Mouse (Mus musculus) limb, embryonic 15.5 days (tissue): Measurements from ENCODE around the gene Rnd2. TPM values are rescaled to one million over a fixed set of nuclear protein-coding genes. Genes with fewer than 3 reads are reported as not detected.

ENCODE experiments used
- ATAC-seq: fragments of 200-750 bp; cut with Nextera tagmentation; 2 replicates; pipeline ENCODE4 v1.8.0; 2017; ENCODE audit warnings: low read depth, moderate TSS enrichment; ENCODE audit not compliant: insufficient number of reproducible peaks, low FRiP score, low TSS enrichment
- H3K27ac ChIP-seq: fragments of 300-500 bp; sonication (generic); 2 replicates; pipeline ENCODE4 v1.5.1; 2015; ENCODE audit warnings: moderate library complexity, mild to moderate bottlenecking, inconsistent platforms
- H3K27me3 ChIP-seq: fragments of 300-500 bp; sonication (generic); 2 replicates; pipeline ENCODE4 v1.6.1; 2015; ENCODE audit warnings: inconsistent platforms
- H3K36me3 ChIP-seq: fragments of 300-500 bp; sonication (generic); 2 replicates; pipeline ENCODE4 v1.6.1; 2015; ENCODE audit warnings: inconsistent platforms
- H3K4me1 ChIP-seq: fragments of 300-500 bp; sonication (generic); 2 replicates; pipeline ENCODE4 v1.6.1; 2015; ENCODE audit warnings: inconsistent platforms
- H3K4me2 ChIP-seq: fragments of 300-500 bp; sonication (generic); 2 replicates; pipeline ENCODE4 v1.6.1; 2015; ENCODE audit warnings: mild to moderate bottlenecking, inconsistent platforms
- H3K4me3 ChIP-seq: fragments of 300-500 bp; sonication (generic); 2 replicates; pipeline ENCODE4 v1.5.1; 2015; ENCODE audit warnings: mild to moderate bottlenecking, inconsistent platforms
- H3K9ac ChIP-seq: fragments of 300-500 bp; sonication (generic); 2 replicates; pipeline ENCODE4 v1.6.1; 2015; ENCODE audit warnings: inconsistent platforms
- H3K9me3 ChIP-seq: fragments of 300-500 bp; sonication (generic); 2 replicates; pipeline ENCODE4 v1.6.1; 2016; ENCODE audit warnings: inconsistent platforms
- WGBS: fragments of 180-500 bp; shearing (Covaris S2); methylation state at CpG from one replicate; pipeline ENCODE4 v1.1.7; 2015; 5-methylcytosine and 5-hydroxymethylcytosine counted together
- polyA plus RNA-seq: library from polyadenylated mRNA; unstranded; fragments of >200 nt; fragmentation: Nextera tagmentation; extraction: Ambion mirVana; gene quantifications from 2 replicates; pipeline ENCODE4 v1.2.1, GENCODE M21; 2015

Rnd2 gene
- polyA plus RNA-seq = 10.3 and 11.9 TPM in 2 replicates

- peaks cover 51% of the 10 kb centered on the region for H3K4me1 ChIP-seq
- peak within 1 kb of the TSS; percentile 91 for H3K27ac ChIP-seq
- ATAC-seq = 0 out of 2 replicates have a peak, but pooled peaks have one; percentile 0
- peak within 1 kb of the TSS; percentile 70 for H3K9ac ChIP-seq
- WGBS = 7% methylated on average over 12 of the region's 12 CpGs
- no peaks in the 10 kb centered on the region for H3K27me3 ChIP-seq
- H3K9me3 ChIP-seq = no peaks in the 10 kb centered on the region
- H3K4me2 ChIP-seq = peak within 1 kb of the TSS; percentile 90
- H3K4me3 ChIP-seq = peak within 1 kb of the TSS; percentile 92
- H3K36me3 ChIP-seq = peaks cover 31% of the 10 kb centered on the region
These were observed at the start of gene Rnd2 for GRCm38 (mm10) chr11:101464211-101465100. Gene Rnd2, plus strand, starts transcription at chr11:101464999.

GRCm38 (mm10) chr11:101415306-101415705 lies 49.5 kb upstream of the Rnd2 start:
- ATAC-seq = no peak
- no peak overlapping the region for H3K27ac ChIP-seq
- WGBS = 86% methylated on average over 2 of the region's 2 CpGs
- H3K9me3 ChIP-seq = no peaks in the 10 kb centered on the region
- H3K4me2 ChIP-seq = no peak overlapping the region
- H3K36me3 ChIP-seq = peaks cover 35% of the 10 kb centered on the region
- H3K9ac ChIP-seq = no peak overlapping the region
- H3K4me1 ChIP-seq = peaks cover 7% of the 10 kb centered on the region
- H3K4me3 ChIP-seq = no peak overlapping the region
- H3K27me3 ChIP-seq = no peaks in the 10 kb centered on the region

- Histone ChIP-seq H3K27me3 (no peaks in the 10 kb centered on the region), H3K9me3 (no peaks in the 10 kb centered on the region), H3K4me2 (peak overlapping the region; percentile 68), H3K36me3 (peaks cover 22% of the 10 kb centered on the region), H3K27ac (peak overlapping the region; percentile 82), H3K4me1 (peaks cover 7% of the 10 kb centered on the region), H3K9ac (peak overlapping the region; percentile 81), H3K4me3 (peak overlapping the region; percentile 82)
- ATAC-seq = peak; percentile 12; the same call in 1 of the 2 replicates
- 2% methylated on average over 11 of the region's 11 CpGs for WGBS
These were observed 48.2 kb upstream of the Rnd2 start for GRCm38 (mm10) chr11:101416433-101417100.

- peak within 1 kb of the TSS; percentile 81 for H3K9ac ChIP-seq
- peak; percentile 77; the same call in 1 of the 2 replicates for ATAC-seq
- 0% methylated on average over 45 of the region's 45 CpGs for WGBS
- peak within 1 kb of the TSS; percentile 68 for H3K4me2 ChIP-seq
- H3K4me3 ChIP-seq = peak within 1 kb of the TSS; percentile 82
- H3K27ac ChIP-seq = peak within 1 kb of the TSS; percentile 82
- peaks cover 15% of the 10 kb centered on the region for H3K36me3 ChIP-seq
- H3K27me3 ChIP-seq = no peaks in the 10 kb centered on the region
- H3K9me3 ChIP-seq = no peaks in the 10 kb centered on the region
- H3K4me1 ChIP-seq = peaks cover 7% of the 10 kb centered on the region
These were observed 47.5 kb upstream of the Rnd2 start, which contains the start of gene Aarsd1 for GRCm38 (mm10) chr11:101417101-101417855. Gene Aarsd1, minus strand, starts transcription at chr11:101417615.

- no peaks in the 10 kb centered on the region for H3K27me3 ChIP-seq
- WGBS = 55% methylated on average over 6 of the region's 6 CpGs
- no peak overlapping the region for H3K4me2 ChIP-seq
- no peak for ATAC-seq
- no peak overlapping the region for H3K9ac ChIP-seq
- H3K4me1 ChIP-seq = peaks cover 12% of the 10 kb centered on the region
- peaks cover under 1% of the 10 kb centered on the region; the same call in 1 of the 2 replicates for H3K36me3 ChIP-seq
- no peak overlapping the region for H3K27ac ChIP-seq
- no peak overlapping the region for H3K4me3 ChIP-seq
- no peaks in the 10 kb centered on the region for H3K9me3 ChIP-seq
These were observed 45.8 kb upstream of the Rnd2 start for GRCm38 (mm10) chr11:101418991-101419390.

GRCm38 (mm10) chr11:101419610-101420009 lies 45.2 kb upstream of the Rnd2 start:
- H3K4me1 ChIP-seq = peaks cover 17% of the 10 kb centered on the region
- no peak overlapping the region for H3K9ac ChIP-seq
- no peaks in the 10 kb centered on the region for H3K36me3 ChIP-seq
- no peak overlapping the region for H3K4me2 ChIP-seq
- no peak overlapping the region for H3K27ac ChIP-seq
- 41% methylated on average over 3 of the region's 3 CpGs for WGBS
- ATAC-seq = no peak
- H3K27me3 ChIP-seq = no peaks in the 10 kb centered on the region
- H3K9me3 ChIP-seq = no peaks in the 10 kb centered on the region
- H3K4me3 ChIP-seq = no peak overlapping the region

- Histone ChIP-seq H3K27me3 (no peaks in the 10 kb centered on the region), H3K36me3 (no peaks in the 10 kb centered on the region), H3K9ac (no peak overlapping the region), H3K27ac (no peak overlapping the region), H3K4me2 (no peak overlapping the region), H3K4me3 (no peak overlapping the region), H3K4me1 (peaks cover 17% of the 10 kb centered on the region), H3K9me3 (no peaks in the 10 kb centered on the region)
- 88% methylated on average over 5 of the region's 5 CpGs for WGBS
- ATAC-seq = no peak
These were observed 44.7 kb upstream of the Rnd2 start for GRCm38 (mm10) chr11:101420148-101420547.

GRCm38 (mm10) chr11:101424105-101424851 lies 40.5 kb upstream of the Rnd2 start, which contains the start of gene Gm27029:
Gene Gm27029, minus strand, starts transcription at chr11:101424796.
- WGBS = 2% methylated on average over 23 of the region's 23 CpGs
- ATAC-seq = peak; percentile 70
- peak within 1 kb of the TSS; percentile 68 for H3K9ac ChIP-seq
- peaks cover 28% of the 10 kb centered on the region for H3K4me1 ChIP-seq
- H3K9me3 ChIP-seq = no peaks in the 10 kb centered on the region
- H3K4me3 ChIP-seq = peak within 1 kb of the TSS; percentile 74
- no peaks in the 10 kb centered on the region for H3K27me3 ChIP-seq
- H3K36me3 ChIP-seq = no peaks in the 10 kb centered on the region
- peak within 1 kb of the TSS; percentile 89 for H3K4me2 ChIP-seq
- peak within 1 kb of the TSS; percentile 86 for H3K27ac ChIP-seq

- Histone ChIP-seq H3K9ac (peak within 1 kb of the TSS; percentile 68), H3K36me3 (peaks cover 8% of the 10 kb centered on the region), H3K27me3 (no peaks in the 10 kb centered on the region), H3K9me3 (no peaks in the 10 kb centered on the region), H3K27ac (peak within 1 kb of the TSS; percentile 86), H3K4me2 (peak within 1 kb of the TSS; percentile 89), H3K4me1 (peaks cover 28% of the 10 kb centered on the region), H3K4me3 (peak within 1 kb of the TSS; percentile 74)
- peak; percentile 92 for ATAC-seq
- WGBS = under 1% methylated on average over 81 of the region's 81 CpGs
These were observed 39.6 kb upstream of the Rnd2 start, which contains the start of the genes Rundc1 and Ptges3l for GRCm38 (mm10) chr11:101424925-101425813. Gene Rundc1, plus strand, starts transcription at chr11:101425085. Gene Ptges3l, minus strand, starts transcription at chr11:101425333.

GRCm38 (mm10) chr11:101426165-101426564 lies 38.6 kb upstream of the Rnd2 start:
- no peak overlapping the region for H3K27ac ChIP-seq
- H3K9me3 ChIP-seq = no peaks in the 10 kb centered on the region
- H3K4me2 ChIP-seq = peak overlapping the region; percentile 89
- peaks cover 16% of the 10 kb centered on the region for H3K36me3 ChIP-seq
- peak overlapping the region; percentile 74 for H3K4me3 ChIP-seq
- H3K27me3 ChIP-seq = no peaks in the 10 kb centered on the region
- WGBS = 54% methylated on average over 8 of the region's 8 CpGs
- H3K4me1 ChIP-seq = peaks cover 28% of the 10 kb centered on the region
- ATAC-seq = no peak
- no peak overlapping the region for H3K9ac ChIP-seq
